Mouse (Mus musculus) gastrocnemius, postnatal 14 days (tissue): ENCODE data around the gene Lpp. TPM values are rescaled to one million over a fixed set of nuclear protein-coding genes. Genes with fewer than 3 reads are reported as not detected.

ENCODE experiments used
- DNase-seq: peaks from one replicate; pipeline ENCODE4 v3.0.0; 2021; ENCODE audit warnings: mixed read lengths
- intact Hi-C: fragments of 180-260 bp; cut with DNase I; formaldehyde crosslinking; loops from one replicate; pipeline ENCODE4 v1.15.1; 2025; ENCODE audit warnings: low total_unique reads
- total RNA-seq, 2 experiments: library from RNA; stranded (reverse); gene quantifications; 2 replicates each; pipeline ENCODE4 v1.2.3; 2021

The Lpp gene
- total RNA-seq, 2 experiments from 2014 or later: 27.5 to 30.2 TPM

GRCm38 (mm10) chr16:24492194-24492940 is 99.1 kb downstream of the Lpp start:
- no peak for DNase-seq
- intact Hi-C loops: no loop called here

GRCm38 (mm10) chr16:24494531-24494930 is 101.2 kb downstream of the Lpp start:
- intact Hi-C loops: no loop called here
- no peak for DNase-seq

GRCm38 (mm10) chr16:24495461-24495860 is 102.2 kb downstream of the Lpp start:
- intact Hi-C loops: no loop called here
- peak; percentile 31 for DNase-seq

- DNase-seq: no peak
- intact Hi-C loops: no loop called here
These were observed 103.3 kb downstream of the Lpp start for GRCm38 (mm10) chr16:24496635-24497034.

- DNase-seq: no peak
- intact Hi-C loops: no loop called here
These were observed 104.1 kb downstream of the Lpp start for GRCm38 (mm10) chr16:24497413-24497812.

GRCm38 (mm10) chr16:24498103-24498659 is 104.9 kb downstream of the Lpp start:
- intact Hi-C loops: no loop called here
- no peak for DNase-seq

- no peak for DNase-seq
These were observed 107.9 kb downstream of the Lpp start for GRCm38 (mm10) chr16:24501197-24501596.

GRCm38 (mm10) chr16:24501628-24502294 is 108.5 kb downstream of the Lpp start:
- intact Hi-C loops: loop anchor here (10.0 kb wide), 1 partner anchor 63 kb away; no protein-coding TSS in a partner anchor

More at GRCm38 (mm10) chr16:24501197-24501596, 107.9 kb downstream of the Lpp start:
- intact Hi-C loops: loop anchor here (10.0 kb wide), 1 partner anchor 64 kb away; no protein-coding TSS in a partner anchor

GRCm38 (mm10) chr16:24502295-24502823 is 109.1 kb downstream of the Lpp start:
- no peak for DNase-seq
- intact Hi-C loops: loop anchor here (10.0 kb wide), 1 partner anchor 62 kb away; no protein-coding TSS in a partner anchor

More at GRCm38 (mm10) chr16:24501628-24502294, 108.5 kb downstream of the Lpp start:
- no peak for DNase-seq

DNA sequence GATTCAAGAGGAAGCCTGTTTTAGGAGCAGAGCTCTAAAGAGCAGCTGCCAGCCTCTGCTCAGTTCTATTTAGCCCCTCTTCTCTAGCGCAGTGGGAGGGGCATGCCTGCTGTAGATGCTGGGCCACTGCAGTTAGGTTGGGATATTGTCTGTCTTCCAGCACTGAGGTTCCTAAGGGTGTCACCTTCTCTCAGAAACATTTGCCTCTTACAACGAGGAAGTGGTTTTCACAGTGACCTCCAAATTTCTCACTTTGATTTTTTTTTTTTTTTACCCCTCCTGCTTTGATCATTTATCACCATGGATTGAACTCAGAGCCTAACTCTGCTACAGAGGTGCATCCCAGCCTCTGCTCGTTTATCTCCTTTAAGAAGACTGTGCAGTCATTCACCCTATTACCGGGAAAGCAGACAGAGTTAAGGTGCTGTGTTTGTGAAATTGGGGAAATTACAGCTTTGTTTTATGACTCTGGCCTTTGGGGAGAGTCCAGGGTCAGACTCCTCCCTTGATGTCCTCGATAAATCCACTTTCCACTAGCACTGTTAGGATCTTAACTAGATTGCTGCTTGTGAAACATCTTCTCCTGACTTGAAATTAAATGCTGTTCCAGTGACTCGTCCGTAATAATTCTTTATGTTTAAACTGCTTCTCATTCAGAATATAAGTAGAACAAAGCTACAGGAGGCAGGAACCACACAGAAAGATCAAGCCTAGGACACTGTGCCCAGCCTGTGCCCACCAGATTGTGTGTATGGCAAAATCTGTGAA is 111.7 kb downstream of the Lpp start:
- intact Hi-C loops: loop anchor here (10.0 kb wide), 1 partner anchor 60 kb away; no protein-coding TSS in a partner anchor
- DNase-seq: no peak

DNA sequence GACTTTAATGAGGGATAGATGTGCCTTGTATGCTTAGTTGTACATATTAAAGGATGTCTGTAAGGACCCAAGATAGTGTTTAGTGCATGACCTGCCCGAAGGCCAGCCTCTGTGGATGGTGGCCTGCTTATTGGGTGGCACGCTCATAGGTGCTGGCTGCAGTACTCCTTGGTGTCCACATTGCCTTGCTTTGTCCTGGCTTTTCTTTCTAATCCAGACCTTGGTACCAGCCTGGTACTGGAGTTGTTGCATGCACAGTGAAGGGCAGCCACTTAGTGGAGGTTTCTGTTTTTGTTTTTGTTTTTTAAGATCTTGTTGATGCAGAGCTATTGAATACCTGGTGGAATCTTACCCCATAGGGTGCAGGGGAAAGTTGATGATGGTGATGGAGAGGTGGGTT is 112.9 kb downstream of the Lpp start:
- intact Hi-C loops: loop anchor here (10.0 kb wide), 1 partner anchor 59 kb away; no protein-coding TSS in a partner anchor
- DNase-seq: no peak

DNA sequence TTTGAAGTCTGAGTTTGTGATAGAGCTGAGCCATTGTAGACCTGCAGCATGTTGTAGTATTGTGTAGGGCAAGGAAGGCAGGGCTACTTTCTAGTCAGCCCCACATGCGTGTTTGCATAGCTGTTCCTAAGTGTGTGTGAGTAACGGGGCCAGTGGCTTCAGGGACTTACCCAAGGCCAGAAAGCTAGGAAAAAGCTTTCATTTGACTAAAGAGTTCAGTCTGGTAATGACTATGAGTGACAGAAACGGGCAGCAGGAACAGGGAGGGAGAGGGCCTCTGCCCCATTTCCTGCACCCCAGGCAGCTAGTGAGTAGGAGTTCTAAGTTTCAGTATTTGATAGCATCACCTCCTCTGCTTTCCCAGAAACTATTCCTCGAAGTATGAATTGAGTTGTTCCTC is 113.4 kb downstream of the Lpp start:
- no peak for DNase-seq
- intact Hi-C loops: loop anchor here (10.0 kb wide), 1 partner anchor 58 kb away; no protein-coding TSS in a partner anchor

GRCm38 (mm10) chr16:24507927-24508540 is 114.7 kb downstream of the Lpp start:
- DNase-seq: no peak
- intact Hi-C loops: loop anchor here (10.0 kb wide), 1 partner anchor 57 kb away; no protein-coding TSS in a partner anchor

- intact Hi-C loops: loop anchor here (10.0 kb wide), 1 partner anchor 56 kb away; no protein-coding TSS in a partner anchor
- no peak for DNase-seq
These were observed 115.9 kb downstream of the Lpp start for GRCm38 (mm10) chr16:24509100-24509812.

DNA sequence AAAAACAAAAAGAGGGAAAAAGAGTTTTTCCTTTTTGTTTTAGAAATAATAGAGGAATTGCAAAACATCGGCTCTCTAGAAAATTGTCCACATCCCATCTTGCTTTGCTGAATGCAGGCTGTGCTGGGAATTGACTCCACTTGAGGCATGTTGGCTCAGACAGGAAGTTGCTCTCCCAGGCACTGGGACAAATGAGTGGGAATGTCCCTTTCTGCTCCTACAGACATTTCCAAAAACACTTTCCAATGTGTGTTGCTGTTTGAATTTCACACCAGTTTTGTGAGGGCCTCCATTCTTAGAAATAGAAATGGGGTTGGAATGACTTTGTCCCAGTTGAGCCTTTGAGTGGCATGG is 116.5 kb downstream of the Lpp start:
- intact Hi-C loops: loop anchor here (10.0 kb wide), 1 partner anchor 55 kb away; no protein-coding TSS in a partner anchor
- no peak for DNase-seq

- intact Hi-C loops: no loop called here
- no peak for DNase-seq
These were observed 119.9 kb downstream of the Lpp start for GRCm38 (mm10) chr16:24513228-24513627.

GRCm38 (mm10) chr16:24514802-24515727 is 121.8 kb downstream of the Lpp start:
- DNase-seq: no peak

More at GRCm38 (mm10) chr16:24514802-24515727, 121.8 kb downstream of the Lpp start:
- intact Hi-C loops: no loop called here
